Mouse (Mus musculus) erythroid progenitor cell, adult 5-6 weeks (primary cell): ENCODE measurements around the gene Myo10. TPM values are rescaled to one million over a fixed set of nuclear protein-coding genes. Genes with fewer than 3 reads are reported as not detected.

Experiments used
- ATAC-seq: replicated peaks from 2 replicates; pipeline ENCODE4 v1.8.0; 2016; ENCODE audit warnings: moderate number of reproducible peaks, mild to moderate bottlenecking, moderate TSS enrichment, inconsistent platforms; ENCODE audit not compliant: poor library complexity, low FRiP score, severe bottlenecking
- total RNA-seq, 2 experiments: library from RNA; stranded (forward) in 1 of 2; stranded (reverse) in 1 of 2; fragments of 150-400 nt in 1 of 2; fragments of 186-747, 209-891 nt in 1 of 2; gene quantifications; 2 replicates each; pipeline versions ENCODE4 v1.2.3 to v1.2.4; 2015 to 2017; ENCODE audit warnings: low replicate concordance in 2 of 2

Gene Myo10
- total RNA-seq, 2 experiments from 2014 or later, result 7.9 to 8.4 TPM

- ATAC-seq, result no peak
These were observed 13.6 kb upstream of the Myo10 start for GRCm38 (mm10) chr15:25608742-25609141.

- no peak for ATAC-seq
These were observed 13.1 kb upstream of the Myo10 start for GRCm38 (mm10) chr15:25609253-25609652.

- ATAC-seq, result no peak
These were observed 11.1 kb upstream of the Myo10 start for GRCm38 (mm10) chr15:25611178-25611577.

- ATAC-seq, result no peak
These were observed 1.8 kb upstream of the Myo10 start for GRCm38 (mm10) chr15:25620560-25620959.

- no peak for ATAC-seq
These were observed 750 bp upstream of the Myo10 start for GRCm38 (mm10) chr15:25621351-25622199.

GRCm38 (mm10) chr15:25622867-25623471, 644 bp downstream of the Myo10 start:
- no peak for ATAC-seq

GRCm38 (mm10) chr15:25623556-25624180, 1.3 kb downstream of the Myo10 start:
- ATAC-seq, result no peak

- no peak for ATAC-seq
These were observed 1.9 kb downstream of the Myo10 start for GRCm38 (mm10) chr15:25624263-25624662.

- no peak for ATAC-seq
These were observed 3.1 kb downstream of the Myo10 start for GRCm38 (mm10) chr15:25625471-25625870.

- ATAC-seq, result no peak
These were observed 4.7 kb downstream of the Myo10 start for GRCm38 (mm10) chr15:25627012-25627411.

GRCm38 (mm10) chr15:25628251-25628650, 5.9 kb downstream of the Myo10 start:
- no peak for ATAC-seq

GRCm38 (mm10) chr15:25630716-25631115, 8.4 kb downstream of the Myo10 start:
- ATAC-seq, result no peak

GRCm38 (mm10) chr15:25631332-25631731, 9.0 kb downstream of the Myo10 start:
- no peak for ATAC-seq

GRCm38 (mm10) chr15:25632902-25633301, 10.6 kb downstream of the Myo10 start:
- ATAC-seq, result no peak

- ATAC-seq, result no peak
These were observed 11.5 kb downstream of the Myo10 start for GRCm38 (mm10) chr15:25633674-25634340.

- ATAC-seq, result no peak
These were observed 15.4 kb downstream of the Myo10 start for GRCm38 (mm10) chr15:25637727-25638126.

- no peak for ATAC-seq
These were observed 16.9 kb downstream of the Myo10 start for GRCm38 (mm10) chr15:25639217-25639616.

GRCm38 (mm10) chr15:25640840-25641752, 18.8 kb downstream of the Myo10 start:
- no peak for ATAC-seq
